Mouse (Mus musculus): ENCODE results near the gene Tomm40l. TPM values are rescaled to one million over a fixed set of nuclear protein-coding genes. Genes with fewer than 3 reads are reported as not detected.

Gene Tomm40l
- polyA plus RNA-seq (2015; fragmentation: Nextera tagmentation; extraction: Ambion mirVana) = 25.0 and 27.9 TPM in 2 replicates

GRCm38 (mm10) chr1:171222238-171223155 lies at the start of gene Tomm40l:
Gene Tomm40l, minus strand, starts transcription at chr1:171222514.

GRCm38 (mm10) chr1:171269848-171270572 lies 47.7 kb upstream of the Tomm40l start, which contains the start of gene B4galt3:
Gene B4galt3, plus strand, starts transcription at chr1:171270328.

DNA sequence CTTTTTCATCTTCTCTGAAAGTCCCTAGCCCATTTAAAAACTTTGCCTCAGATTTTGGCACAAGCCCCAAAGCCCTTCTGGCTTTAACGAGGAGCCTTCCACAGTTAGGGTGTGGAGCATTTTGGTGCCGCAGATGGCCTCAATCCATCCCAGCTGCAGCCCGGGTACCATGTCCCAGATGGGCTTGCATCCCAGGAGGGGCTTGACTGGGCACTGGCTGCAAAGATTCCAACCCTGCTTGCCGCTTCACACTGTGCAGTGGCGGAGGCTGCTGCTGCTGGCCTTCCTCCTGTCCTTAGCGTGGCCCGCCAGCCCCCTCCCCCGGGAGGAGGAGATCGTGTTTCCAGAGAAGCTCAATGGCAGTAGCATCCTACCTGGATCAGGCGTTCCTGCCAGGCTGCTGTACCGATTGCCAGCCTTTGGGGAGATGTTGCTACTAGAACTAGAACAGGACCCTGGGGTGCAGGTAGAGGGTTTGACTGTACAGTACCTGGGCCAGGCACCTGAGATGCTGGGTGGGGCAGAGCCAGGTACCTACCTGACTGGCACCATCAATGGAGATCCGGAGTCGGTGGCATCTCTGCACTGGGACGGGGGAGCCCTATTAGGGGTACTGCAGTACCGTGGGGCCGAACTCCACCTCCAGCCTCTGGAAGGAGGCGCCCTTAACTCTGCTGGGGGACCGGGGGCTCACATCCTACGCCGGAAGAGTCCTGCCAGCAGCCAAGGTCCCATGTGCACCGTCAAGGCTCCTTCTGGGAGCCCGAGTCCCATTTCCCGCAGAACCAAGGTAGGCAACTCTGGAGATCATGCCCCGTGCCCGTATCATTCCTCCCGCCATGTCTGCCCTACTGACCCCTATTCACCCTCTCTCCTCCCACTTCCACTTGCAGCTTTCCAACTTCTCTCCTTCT lies 28.6 kb upstream of the Tomm40l start, which contains the start of gene Ndufs2:
Gene Ndufs2 (minus strand): TSS at position 709 of the 914 bp plus-strand sequence.

GRCm38 (mm10) chr1:171249913-171250600 lies 27.7 kb upstream of the Tomm40l start, which contains the start of gene Adamts4:
Gene Adamts4, plus strand, starts transcription at chr1:171250421.

GRCm38 (mm10) chr1:171234126-171234525 lies 11.8 kb upstream of the Tomm40l start, which contains the start of gene Fcer1g:
Gene Fcer1g, minus strand, starts transcription at chr1:171234365.

GRCm38 (mm10) chr1:171224857-171225256 lies 2.5 kb upstream of the Tomm40l start, which contains the start of gene Apoa2:
Gene Apoa2, plus strand, starts transcription at chr1:171225054.

GRCm38 (mm10) chr1:171213801-171214496 lies 8.4 kb downstream of the Tomm40l start, which contains the start of gene Nr1i3:
Gene Nr1i3, plus strand, starts transcription at chr1:171213970.

GRCm38 (mm10) chr1:171195887-171196397 lies 26.4 kb downstream of the Tomm40l start, which contains the start of gene Pcp4l1:
Gene Pcp4l1, minus strand, starts transcription at chr1:171196268.

Other genes starting within 250 kb of the Tomm40l start
- gene Fcgr2b, start 246.0 kb downstream of the Tomm40l start, polyA plus RNA-seq (2015; fragmentation: Nextera tagmentation; extraction: Ambion mirVana) = 8.7 and 13.1 TPM in 2 replicates
- 1.1 and 2.6 TPM in 2 replicates for gene Fcgr4, start 203.6 kb downstream of the Tomm40l start, polyA plus RNA-seq (2015; fragmentation: Nextera tagmentation; extraction: Ambion mirVana)
- gene Fcgr3, start 157.6 kb downstream of the Tomm40l start, polyA plus RNA-seq (2015; fragmentation: Nextera tagmentation; extraction: Ambion mirVana) = 26.2 and 43.7 TPM in 2 replicates
- gene Cfap126, start 108.6 kb downstream of the Tomm40l start, polyA plus RNA-seq (2015; fragmentation: Nextera tagmentation; extraction: Ambion mirVana) = 1.7 and 1.8 TPM in 2 replicates
- 450 and 454 TPM in 2 replicates for gene Sdhc, start 71.9 kb downstream of the Tomm40l start, polyA plus RNA-seq (2015; fragmentation: Nextera tagmentation; extraction: Ambion mirVana)
- 35.1 and 37.5 TPM in 2 replicates for gene Mpz, start 71.8 kb downstream of the Tomm40l start, polyA plus RNA-seq (2015; fragmentation: Nextera tagmentation; extraction: Ambion mirVana)
- 4.4 and 6.3 TPM in 2 replicates for gene Pcp4l1, start 26.2 kb downstream of the Tomm40l start, polyA plus RNA-seq (2015; fragmentation: Nextera tagmentation; extraction: Ambion mirVana)
- 0.22 and 0.23 TPM in 2 replicates for gene Nr1i3, start 8.5 kb downstream of the Tomm40l start, polyA plus RNA-seq (2015; fragmentation: Nextera tagmentation; extraction: Ambion mirVana)
- 8.5 and 10.4 TPM in 2 replicates for gene Apoa2, start 2.5 kb upstream of the Tomm40l start, polyA plus RNA-seq (2015; fragmentation: Nextera tagmentation; extraction: Ambion mirVana)
- 73.3 and 108 TPM in 2 replicates for gene Fcer1g, start 11.9 kb upstream of the Tomm40l start, polyA plus RNA-seq (2015; fragmentation: Nextera tagmentation; extraction: Ambion mirVana)
- gene Adamts4, start 27.9 kb upstream of the Tomm40l start, polyA plus RNA-seq (2015; fragmentation: Nextera tagmentation; extraction: Ambion mirVana) = 6.3 and 7.5 TPM in 2 replicates
- 474 and 493 TPM in 2 replicates for gene Ndufs2, start 28.9 kb upstream of the Tomm40l start, polyA plus RNA-seq (2015; fragmentation: Nextera tagmentation; extraction: Ambion mirVana)
- 23.7 and 25.4 TPM in 2 replicates for gene B4galt3, start 47.8 kb upstream of the Tomm40l start, polyA plus RNA-seq (2015; fragmentation: Nextera tagmentation; extraction: Ambion mirVana)
- 18.2 and 22.7 TPM in 2 replicates for gene Ppox, start 58.7 kb upstream of the Tomm40l start, polyA plus RNA-seq (2015; fragmentation: Nextera tagmentation; extraction: Ambion mirVana)
- gene Usp21, start 65.5 kb upstream of the Tomm40l start, polyA plus RNA-seq (2015; fragmentation: Nextera tagmentation; extraction: Ambion mirVana) = 23.7 and 24.2 TPM in 2 replicates
- gene Ufc1, start 72.5 kb upstream of the Tomm40l start, polyA plus RNA-seq (2015; fragmentation: Nextera tagmentation; extraction: Ambion mirVana) = 77.6 and 87.2 TPM in 2 replicates
- gene Dedd, start 106.6 kb upstream of the Tomm40l start, polyA plus RNA-seq (2015; fragmentation: Nextera tagmentation; extraction: Ambion mirVana) = 31.9 and 35.7 TPM in 2 replicates
- gene Nit1, start 123.1 kb upstream of the Tomm40l start, polyA plus RNA-seq (2015; fragmentation: Nextera tagmentation; extraction: Ambion mirVana) = 27.6 and 32.2 TPM in 2 replicates
- 98.8 and 101 TPM in 2 replicates for gene Pfdn2, start 123.2 kb upstream of the Tomm40l start, polyA plus RNA-seq (2015; fragmentation: Nextera tagmentation; extraction: Ambion mirVana)
- 1.3 and 1.7 TPM in 2 replicates for gene Klhdc9, start 138.3 kb upstream of the Tomm40l start, polyA plus RNA-seq (2015; fragmentation: Nextera tagmentation; extraction: Ambion mirVana)
- gene Nectin4, start 147.6 kb upstream of the Tomm40l start, polyA plus RNA-seq (2015; fragmentation: Nextera tagmentation; extraction: Ambion mirVana) = 0.24 and 1.5 TPM in 2 replicates
- gene Arhgap30, start 166.4 kb upstream of the Tomm40l start, polyA plus RNA-seq (2015; fragmentation: Nextera tagmentation; extraction: Ambion mirVana) = 1.8 and 2.5 TPM in 2 replicates
- 34.2 and 34.8 TPM in 2 replicates for gene Usf1, start 188.8 kb upstream of the Tomm40l start, polyA plus RNA-seq (2015; fragmentation: Nextera tagmentation; extraction: Ambion mirVana)
- gene Tstd1, start 196.4 kb upstream of the Tomm40l start, polyA plus RNA-seq (2015; fragmentation: Nextera tagmentation; extraction: Ambion mirVana) = 1.1 and 1.5 TPM in 2 replicates
- gene F11r, start 215.0 kb upstream of the Tomm40l start, polyA plus RNA-seq (2015; fragmentation: Nextera tagmentation; extraction: Ambion mirVana) = 20.5 and 28.3 TPM in 2 replicates

Data from skeletal muscle tissue, postnatal 0 days (tissue).